ENCODE assay signal across 8 mouse cellular contexts in the genomic region with DNA sequence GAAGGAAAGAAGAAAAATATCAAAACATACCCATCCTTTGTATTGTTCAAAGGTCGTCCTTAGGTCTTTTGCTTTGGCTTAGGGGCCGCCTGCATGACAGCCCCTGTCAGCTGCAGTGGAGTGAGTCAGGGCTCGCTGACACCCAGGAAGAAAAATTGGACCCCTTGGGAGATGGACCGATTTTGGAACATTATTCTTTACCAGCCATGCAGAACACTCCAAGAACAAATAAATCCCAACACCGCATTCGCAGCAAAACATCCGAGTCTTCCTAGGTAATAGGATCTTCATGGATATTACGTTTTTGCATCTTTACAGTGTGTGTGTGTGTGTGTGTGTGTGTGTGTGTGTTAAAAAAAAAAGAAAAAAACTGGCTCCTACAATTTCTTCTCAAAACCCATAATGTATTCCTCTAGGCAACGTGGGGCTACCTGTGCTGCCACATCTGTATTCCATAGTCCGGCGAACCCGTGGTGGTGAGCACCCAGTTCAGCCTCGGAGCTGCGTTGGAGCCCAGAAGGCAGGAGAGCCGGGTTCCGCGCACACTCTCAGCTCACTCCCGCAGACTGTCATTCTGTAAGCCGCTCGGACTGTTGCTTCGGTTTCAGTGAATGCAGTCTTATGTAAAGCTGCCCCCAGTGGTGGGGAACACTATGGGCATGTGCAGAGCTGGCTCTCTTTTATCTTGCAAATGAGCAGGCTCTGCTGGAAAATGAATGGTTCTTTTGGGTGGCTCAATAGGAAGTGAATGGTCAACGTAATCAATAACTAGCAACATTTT. TPM values are rescaled to one million over a fixed set of nuclear protein-coding genes. Genes with fewer than 3 reads are reported as not detected.
DNase-seq lines count a peak whose midpoint lies in the region; ATAC-seq and TF ChIP-seq lines count a peak whose summit lies in the region.

Gene Lrrtm3 (minus strand): TSS at position 598 of the 781 bp plus-strand sequence.

- WGBS in heart, embryonic 11.5 days (ENCODE audit: insufficient replicate concordance), result 4% methylated on average over 22 of the region's 22 CpGs
- under 1% methylated on average over 22 of the region's 22 CpGs for WGBS in kidney, embryonic 15.5 days
- 3% methylated on average over 22 of the region's 22 CpGs for WGBS in limb, embryonic 13.5 days

- peaks cover 10% of the 10 kb centered on the region for H3K27me3 ChIP-seq in heart, embryonic 11.5 days (ENCODE audit: control insufficient read depth, insufficient read depth, low read length)
- H3K27me3 ChIP-seq in kidney, embryonic 15.5 days, result peaks cover 47% of the 10 kb centered on the region
- peaks cover 59% of the 10 kb centered on the region for H3K27me3 ChIP-seq in limb, embryonic 13.5 days
- no peaks in the 10 kb centered on the region for H3K27me3 ChIP-seq in myocyte (ENCODE audit: control insufficient read depth, insufficient read depth, insufficient read length)

- H3K9me3 ChIP-seq in heart, embryonic 11.5 days (replicated peaks; ENCODE audit: control insufficient read depth, low read length), result no peaks in the 10 kb centered on the region
- H3K9me3 ChIP-seq in kidney, embryonic 15.5 days (replicated peaks), result no peaks in the 10 kb centered on the region
- H3K9me3 ChIP-seq in limb, embryonic 13.5 days, result no peaks in the 10 kb centered on the region

- DNase-seq in brain, adult 2 months (ENCODE audit: low read depth, low spot score), result peak; percentile 98
- DNase-seq in embryo, embryonic 9.5 days (ENCODE audit: extremely low spot score), result peak; percentile 72
- DNase-seq in urinary bladder, postnatal 25 days (ENCODE audit: low spot score), result no peak

- no peak for ATAC-seq in heart, embryonic 11.5 days (replicated peaks; ENCODE audit: insufficient number of reproducible peaks, low FRiP score, low TSS enrichment)
- peak; percentile 94 for ATAC-seq in kidney, embryonic 15.5 days (replicated peaks; ENCODE audit: low FRiP score)
- peak; percentile 86 for ATAC-seq in limb, embryonic 13.5 days (ENCODE audit: low FRiP score, low read depth)
- ATAC-seq in erythroblast, adult 5-6 weeks (replicated peaks; ENCODE audit: low FRiP score, poor library complexity, severe bottlenecking), result no peak

- no peak within 1 kb of the TSS for H3ac ChIP-seq in myocyte (ENCODE audit: control insufficient read depth, insufficient read length)

- peak within 1 kb of the TSS; percentile 74 for H3K4me2 ChIP-seq in heart, embryonic 11.5 days
- H3K4me2 ChIP-seq in kidney, embryonic 15.5 days, result peak within 1 kb of the TSS; percentile 59
- peak within 1 kb of the TSS; percentile 67 for H3K4me2 ChIP-seq in limb, embryonic 13.5 days (replicated peaks)
- peak within 1 kb of the TSS; percentile 76 for H3K4me2 ChIP-seq in myocyte (ENCODE audit: low read depth)

- H3K79me2 ChIP-seq in myocyte (ENCODE audit: control insufficient read depth, insufficient read depth), result no peaks in the 10 kb centered on the region

- no peaks in the 10 kb centered on the region for H3K4me1 ChIP-seq in heart, embryonic 11.5 days (ENCODE audit: control insufficient read depth, insufficient read depth, low read length)
- H3K4me1 ChIP-seq in kidney, embryonic 15.5 days, result peaks cover 30% of the 10 kb centered on the region
- peaks cover 14% of the 10 kb centered on the region for H3K4me1 ChIP-seq in limb, embryonic 13.5 days

- TF ChIP-seq POLR2A in myocyte (IDR thresholded peaks at IDR 0.05; ENCODE audit: insufficient read length, low read depth), result no peak

- no peak within 1 kb of the TSS for H3K9ac ChIP-seq in heart, embryonic 11.5 days (ENCODE audit: low read depth, low read length)
- no peak within 1 kb of the TSS for H3K9ac ChIP-seq in kidney, embryonic 15.5 days
- H3K9ac ChIP-seq in limb, embryonic 13.5 days, result no peak within 1 kb of the TSS

- peak within 1 kb of the TSS; percentile 37 for H3K4me3 ChIP-seq in heart, embryonic 11.5 days (ENCODE audit: low read depth, low read length)
- H3K4me3 ChIP-seq in kidney, embryonic 15.5 days (replicated peaks), result peak within 1 kb of the TSS; percentile 34
- H3K4me3 ChIP-seq in limb, embryonic 13.5 days, result peak within 1 kb of the TSS; percentile 39
- H3K4me3 ChIP-seq in myocyte, result no peak within 1 kb of the TSS

- no peaks in the 10 kb centered on the region for H3K36me3 ChIP-seq in heart, embryonic 11.5 days (ENCODE audit: control insufficient read depth, insufficient read depth, low read length)
- no peaks in the 10 kb centered on the region for H3K36me3 ChIP-seq in kidney, embryonic 15.5 days
- no peaks in the 10 kb centered on the region for H3K36me3 ChIP-seq in limb, embryonic 13.5 days
- no peaks in the 10 kb centered on the region for H3K36me3 ChIP-seq in myocyte (ENCODE audit: control insufficient read depth, insufficient read depth)

- H3K27ac ChIP-seq in heart, embryonic 11.5 days (ENCODE audit: low read depth, low read length), result no peak within 1 kb of the TSS
- H3K27ac ChIP-seq in kidney, embryonic 15.5 days, result no peak within 1 kb of the TSS
- H3K27ac ChIP-seq in limb, embryonic 13.5 days, result no peak within 1 kb of the TSS

TF ChIP-seq in myocyte, 11 proteins besides CTCF, POLR2A, EP300 and RAD21:
- TF ChIP-seq MYOG (IDR thresholded peaks at IDR 0.05; ENCODE audit: control insufficient read depth in 1 of 3, insufficient read depth in 1 of 3, insufficient read length in 2 of 3, low read depth in 2 of 3) (no peak), TCF12 (IDR thresholded peaks at IDR 0.05; ENCODE audit: insufficient read depth, poor library complexity, severe bottlenecking) (no peak), MYOD1 (IDR thresholded peaks at IDR 0.05; ENCODE audit: control insufficient read depth in 1 of 3, insufficient read length in 2 of 3, low read depth in 2 of 3) (peak in 1 of 3 experiments; percentile 2), TCF3 (IDR thresholded peaks at IDR 0.05; ENCODE audit: insufficient read length, low read depth) (no peak)

RNA-seq across cellular contexts. Expression of gene Lrrtm3, which starts in this region (rescaled TPM):
- 0.83 and 0.86 TPM in 2 replicates for polyA plus RNA-seq in heart, embryonic 11.5 days (2014; fragmentation: Nextera tagmentation; extraction: Ambion mirVana)
- 0.61 and 0.71 TPM in 2 replicates for polyA plus RNA-seq in kidney, embryonic 15.5 days (2015; fragmentation: Nextera tagmentation; extraction: Ambion mirVana)
- polyA plus RNA-seq in limb, embryonic 13.5 days (2015; fragmentation: Nextera tagmentation; extraction: Ambion mirVana), result 1.5 and 1.8 TPM in 2 replicates
- polyA plus RNA-seq in myocyte (2012; fragmentation: generic; extraction: Trizol), result 0.01 TPM
- total RNA-seq in erythroblast, adult 5-6 weeks (2015; ENCODE audit: low replicate concordance), result not detected in 2 replicates
- not detected in 2 replicates for total RNA-seq in erythroblast, adult 5-6 weeks (2017; ENCODE audit: low replicate concordance)

Comparison
In these comparisons a context has a peak if more than half of its experiments do, and no peak if none do; other contexts are left out.
1. Peak in ATAC-seq, H3K4me3 ChIP-seq and H3K4me2 ChIP-seq in kidney, embryonic 15.5 days; RNA of the gene not detected or under 1 TPM.